Mouse (Mus musculus) myocyte (in vitro differentiated cells): ENCODE data around the gene Cfdp1. TPM values are rescaled to one million over a fixed set of nuclear protein-coding genes. Genes with fewer than 3 reads are reported as not detected.
"Not testable (repeated sequence)": the region's sequence is repeated elsewhere in the genome, so short reads cannot be mapped to it uniquely, and the experiment has no call there.

Experiments
- H3K27me3 ChIP-seq: one replicate; pipeline ENCODE4 v1.6.1; 2011; ENCODE audit not compliant: control insufficient read depth, insufficient read depth, insufficient read length
- H3K36me3 ChIP-seq: one replicate; pipeline ENCODE4 v1.6.1; 2011; ENCODE audit not compliant: control insufficient read depth, insufficient read depth
- H3K4me2 ChIP-seq: one replicate; pipeline ENCODE4 v1.6.1; 2011; ENCODE audit warnings: low read depth, control low read depth
- H3K4me3 ChIP-seq: one replicate; pipeline ENCODE4 v1.5.1; 2011; ENCODE audit warnings: mild to moderate bottlenecking, control low read depth, moderate library complexity
- H3K79me2 ChIP-seq: one replicate; pipeline ENCODE4 v1.6.1; 2011; ENCODE audit not compliant: control insufficient read depth, insufficient read depth
- H3ac ChIP-seq: one replicate; pipeline ENCODE4 v1.6.1; 2011; ENCODE audit not compliant: control insufficient read depth, insufficient read length
- CEBPB ChIP-seq: IDR thresholded peaks from 2 replicates; pipeline ENCODE4 v1.6.1; 2011; ENCODE audit warnings: mild to moderate bottlenecking, moderate library complexity; ENCODE audit not compliant: poor library complexity, insufficient read depth, severe bottlenecking
- E2F4 ChIP-seq: IDR thresholded peaks from one replicate; pipeline ENCODE4 v1.6.1; 2011; ENCODE audit warnings: mild to moderate bottlenecking, control low read depth, moderate library complexity; ENCODE audit not compliant: insufficient read depth
- MAX ChIP-seq: IDR thresholded peaks from one replicate; pipeline ENCODE4 v1.6.1; 2011; ENCODE audit warnings: low read depth, mild to moderate bottlenecking, control low read depth
- MYOD1 ChIP-seq, 3 experiments: IDR thresholded peaks; one replicate each; pipeline ENCODE4 v1.6.1; 2011; ENCODE audit warnings: control low read depth in 2 of 3, low read depth in 2 of 3, mild to moderate bottlenecking in 2 of 3, moderate library complexity in 1 of 3; ENCODE audit not compliant: insufficient read length in 2 of 3, control insufficient read depth in 1 of 3
- MYOG ChIP-seq, 3 experiments: IDR thresholded peaks; one replicate each; pipeline ENCODE4 v1.6.1; 2011; ENCODE audit warnings: control low read depth in 2 of 3, low read depth in 2 of 3, mild to moderate bottlenecking in 2 of 3; ENCODE audit not compliant: insufficient read length in 2 of 3, control insufficient read depth in 1 of 3, insufficient read depth in 1 of 3
- POLR2A ChIP-seq: IDR thresholded peaks from one replicate; pipeline ENCODE4 v1.6.1; 2011; ENCODE audit warnings: low read depth, mild to moderate bottlenecking, control low read depth, moderate library complexity; ENCODE audit not compliant: insufficient read length
- POLR2AphosphoS2 ChIP-seq: IDR thresholded peaks from one replicate; pipeline ENCODE4 v1.6.1; 2011; ENCODE audit warnings: low read depth, control low read depth; ENCODE audit not compliant: insufficient read length
- REST ChIP-seq: IDR thresholded peaks from one replicate; pipeline ENCODE4 v1.6.1; 2011; ENCODE audit warnings: mild to moderate bottlenecking, control low read depth, moderate library complexity; ENCODE audit not compliant: insufficient read depth, insufficient read length
- SRF ChIP-seq: IDR thresholded peaks from one replicate; pipeline ENCODE4 v1.6.1; 2011; ENCODE audit warnings: low read depth; ENCODE audit not compliant: control insufficient read depth, insufficient read length
- TCF12 ChIP-seq: IDR thresholded peaks from one replicate; pipeline ENCODE4 v1.6.1; 2011; ENCODE audit warnings: mild to moderate bottlenecking, control low read depth; ENCODE audit not compliant: poor library complexity, insufficient read depth, severe bottlenecking
- TCF3 ChIP-seq: IDR thresholded peaks from one replicate; pipeline ENCODE4 v1.6.1; 2011; ENCODE audit warnings: low read depth, control low read depth; ENCODE audit not compliant: insufficient read length
- USF1 ChIP-seq: IDR thresholded peaks from one replicate; pipeline ENCODE4 v1.6.1; 2011; ENCODE audit warnings: low read depth, mild to moderate bottlenecking, control low read depth, moderate library complexity
- polyA plus RNA-seq: library from polyadenylated mRNA; unstranded; fragments of >200 nt; fragmentation: generic; extraction: Trizol; gene quantifications from one replicate; pipeline ENCODE4 v1.2.1, GENCODE M21; 2012; ENCODE audit warnings: missing spikeins

The Cfdp1 gene
- polyA plus RNA-seq, 1 experiment: 44.9 TPM

- TF ChIP-seq E2F4 (no peak), CEBPB (no peak), TCF3 (no peak), REST (no peak), SRF (no peak), POLR2AphosphoS2 (no peak), MAX (no peak), TCF12 (no peak), POLR2A (no peak)
- H3K36me3 ChIP-seq: peaks cover 5% of the 10 kb centered on the region
- H3K4me2 ChIP-seq: no peak overlapping the region
- no peak overlapping the region for H3K4me3 ChIP-seq
- H3ac ChIP-seq: no peak overlapping the region
- H3K79me2 ChIP-seq: no peaks in the 10 kb centered on the region
- H3K27me3 ChIP-seq: no peaks in the 10 kb centered on the region
These were observed 11.2 kb upstream of the Cfdp1 start for GRCm38 (mm10) chr8:111865130-111865852.

GRCm38 (mm10) chr8:111864648-111865047 is 10.6 kb upstream of the Cfdp1 start:
- H3K27me3 ChIP-seq: no peaks in the 10 kb centered on the region
- H3K4me2 ChIP-seq: no peak overlapping the region
- H3K79me2 ChIP-seq: no peaks in the 10 kb centered on the region
- no peak overlapping the region for H3K4me3 ChIP-seq
- TF ChIP-seq TCF3 (no peak), POLR2A (no peak), USF1 (no peak), CEBPB (no peak), TCF12 (no peak), MYOD1 (IDR thresholded peaks at IDR 0.05; ENCODE audit: control insufficient read depth in 1 of 3, insufficient read length in 2 of 3, low read depth in 2 of 3) (no peak), REST (no peak), MAX (no peak), SRF (no peak)
- no peak overlapping the region for H3ac ChIP-seq
- peaks cover 5% of the 10 kb centered on the region for H3K36me3 ChIP-seq

GRCm38 (mm10) chr8:111863280-111863679 is 9.2 kb upstream of the Cfdp1 start:
- H3K4me2 ChIP-seq: no peak overlapping the region
- H3K79me2 ChIP-seq: no peaks in the 10 kb centered on the region
- no peaks in the 10 kb centered on the region for H3K27me3 ChIP-seq
- no peak overlapping the region for H3K4me3 ChIP-seq
- H3ac ChIP-seq: no peak overlapping the region
- TF ChIP-seq MAX (no peak), REST (no peak), MYOG (IDR thresholded peaks at IDR 0.05; ENCODE audit: control insufficient read depth in 1 of 3, insufficient read depth in 1 of 3, insufficient read length in 2 of 3, low read depth in 2 of 3) (no peak), POLR2A (no peak), TCF12 (no peak), POLR2AphosphoS2 (no peak), CEBPB (no peak), E2F4 (no peak), USF1 (no peak), SRF (no peak), TCF3 (no peak), MYOD1 (IDR thresholded peaks at IDR 0.05; ENCODE audit: control insufficient read depth in 1 of 3, insufficient read length in 2 of 3, low read depth in 2 of 3) (no peak)
- peaks cover 5% of the 10 kb centered on the region for H3K36me3 ChIP-seq

- peaks cover 30% of the 10 kb centered on the region for H3K79me2 ChIP-seq
- no peak overlapping the region for H3ac ChIP-seq
- H3K27me3 ChIP-seq: no peaks in the 10 kb centered on the region
- TF ChIP-seq MYOD1 (IDR thresholded peaks at IDR 0.05; ENCODE audit: control insufficient read depth in 1 of 3, insufficient read length in 2 of 3, low read depth in 2 of 3) (no peak), TCF3 (no peak), POLR2AphosphoS2 (no peak), MYOG (IDR thresholded peaks at IDR 0.05; ENCODE audit: control insufficient read depth in 1 of 3, insufficient read depth in 1 of 3, insufficient read length in 2 of 3, low read depth in 2 of 3) (no peak), REST (no peak), E2F4 (no peak), TCF12 (no peak), POLR2A (no peak), SRF (no peak), MAX (no peak), USF1 (no peak), CEBPB (no peak)
- no peak overlapping the region for H3K4me3 ChIP-seq
- H3K36me3 ChIP-seq: no peaks in the 10 kb centered on the region
- H3K4me2 ChIP-seq: no peak overlapping the region
These were observed 1.9 kb upstream of the Cfdp1 start for GRCm38 (mm10) chr8:111855977-111856376.

GRCm38 (mm10) chr8:111853219-111853618 is 872 bp downstream of the Cfdp1 start:
- H3K79me2 ChIP-seq: peaks cover 55% of the 10 kb centered on the region
- peak overlapping the region; percentile 83 for H3ac ChIP-seq
- H3K4me3 ChIP-seq: peak overlapping the region; percentile 85
- not testable (repeated sequence) for H3K36me3 ChIP-seq, H3K27me3 ChIP-seq
- H3K4me2 ChIP-seq: peak overlapping the region; percentile 94
